Mouse (Mus musculus): ENCODE results near the gene Gpc5. TPM values are rescaled to one million over a fixed set of nuclear protein-coding genes. Genes with fewer than 3 reads are reported as not detected.

The Gpc5 gene
- total RNA-seq, 1 experiment from 2014 or later, result not detected

DNA sequence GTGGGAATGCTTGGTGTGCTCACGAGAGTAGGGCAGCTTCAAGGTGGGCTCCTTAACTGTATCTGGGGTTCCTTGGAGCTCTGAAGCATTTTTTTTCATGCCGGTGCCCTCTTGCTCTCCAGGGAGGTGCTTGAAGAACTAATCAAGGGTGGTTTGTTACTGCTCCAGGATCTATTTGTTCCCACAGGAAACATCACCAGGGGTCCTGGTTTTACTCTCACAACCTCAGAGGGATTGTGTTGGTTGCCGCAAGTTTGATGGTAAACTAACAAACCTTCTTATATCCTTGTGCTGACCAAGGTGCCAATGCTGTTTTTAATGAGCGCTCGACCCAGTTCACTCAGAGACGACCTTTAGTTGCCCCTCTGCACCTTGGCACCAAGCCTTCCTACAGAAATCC, 937 bp downstream of the Gpc5 start:
- no peak for ATAC-seq (replicated peaks; ENCODE audit: insufficient number of reproducible peaks, low FRiP score, low TSS enrichment, poor library complexity, severe bottlenecking)

DNA sequence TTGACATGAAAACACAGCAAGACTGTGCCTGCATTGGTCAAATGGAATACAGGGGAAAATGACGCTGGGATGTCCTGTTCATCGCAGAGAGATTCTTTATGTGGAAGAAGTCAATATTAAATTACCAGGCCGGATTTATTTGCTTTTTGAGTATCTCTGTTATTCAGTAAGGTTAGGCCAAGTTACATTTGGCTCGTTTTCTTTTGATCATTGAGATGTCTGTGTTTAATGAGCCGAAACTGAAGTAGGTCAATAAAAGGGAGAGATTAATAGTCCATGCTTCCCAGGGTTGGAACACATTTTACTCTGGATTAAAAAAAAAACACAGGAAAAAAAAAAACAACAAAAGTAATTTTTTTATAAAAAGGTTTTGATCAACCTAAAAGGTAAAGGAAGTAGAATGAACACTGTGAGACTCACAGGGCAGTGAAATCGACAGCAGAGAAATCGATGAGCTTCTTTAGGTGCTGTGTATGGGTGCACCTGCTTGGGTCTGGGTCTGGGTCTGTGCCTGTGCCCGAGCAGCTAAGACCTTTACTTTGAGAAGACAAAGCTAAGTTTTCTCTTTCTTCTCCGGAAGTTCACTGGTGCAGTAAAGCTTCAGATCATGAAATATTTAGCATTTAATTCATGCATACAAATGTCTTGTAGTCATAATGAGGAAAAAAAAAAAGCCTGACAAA, 8.7 kb downstream of the Gpc5 start:
- ATAC-seq (replicated peaks; ENCODE audit: insufficient number of reproducible peaks, low FRiP score, low TSS enrichment, poor library complexity, severe bottlenecking), result no peak

DNA sequence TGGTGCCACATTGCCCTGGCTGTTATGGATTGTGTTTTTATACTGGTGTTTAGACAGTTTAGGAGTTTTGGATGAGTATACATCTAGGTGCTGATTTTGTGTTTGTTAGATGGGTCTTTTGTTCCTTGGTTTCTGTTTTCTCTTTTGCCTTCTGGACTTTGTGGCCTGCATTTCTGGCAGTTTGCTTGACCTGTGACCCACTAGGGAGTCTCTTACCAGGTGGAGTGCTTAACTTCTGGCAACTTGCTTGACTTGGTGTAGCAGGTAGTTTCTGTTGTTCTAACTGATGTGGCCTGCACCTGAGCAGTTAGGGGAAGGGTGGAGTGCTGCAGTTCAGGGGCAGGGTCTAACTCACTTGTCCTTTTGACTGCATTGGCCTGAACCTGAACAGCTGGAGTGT, 14.3 kb downstream of the Gpc5 start:
- ATAC-seq (replicated peaks; ENCODE audit: insufficient number of reproducible peaks, low FRiP score, low TSS enrichment, poor library complexity, severe bottlenecking), result no peak

DNA sequence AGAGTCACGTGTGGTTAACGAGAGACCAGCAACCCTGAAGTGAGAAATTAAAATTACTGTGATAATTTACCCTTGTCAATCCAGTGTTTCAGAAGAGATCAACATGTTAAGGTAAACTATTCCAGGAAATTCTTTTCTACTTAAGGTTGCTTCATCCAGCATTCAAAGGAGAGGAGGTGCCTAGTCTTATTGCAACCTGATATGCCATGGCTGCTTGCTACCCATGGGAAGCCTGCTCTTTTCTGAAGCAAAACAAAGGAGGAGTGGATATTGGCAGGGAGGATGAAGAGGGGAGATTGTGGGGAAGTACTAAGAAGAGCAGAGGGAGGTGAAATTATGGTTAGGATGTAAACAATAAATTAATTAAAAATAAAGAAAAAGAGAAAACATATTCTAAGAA, 15.5 kb downstream of the Gpc5 start:
- ATAC-seq (replicated peaks; ENCODE audit: insufficient number of reproducible peaks, low FRiP score, low TSS enrichment, poor library complexity, severe bottlenecking), result no peak

DNA sequence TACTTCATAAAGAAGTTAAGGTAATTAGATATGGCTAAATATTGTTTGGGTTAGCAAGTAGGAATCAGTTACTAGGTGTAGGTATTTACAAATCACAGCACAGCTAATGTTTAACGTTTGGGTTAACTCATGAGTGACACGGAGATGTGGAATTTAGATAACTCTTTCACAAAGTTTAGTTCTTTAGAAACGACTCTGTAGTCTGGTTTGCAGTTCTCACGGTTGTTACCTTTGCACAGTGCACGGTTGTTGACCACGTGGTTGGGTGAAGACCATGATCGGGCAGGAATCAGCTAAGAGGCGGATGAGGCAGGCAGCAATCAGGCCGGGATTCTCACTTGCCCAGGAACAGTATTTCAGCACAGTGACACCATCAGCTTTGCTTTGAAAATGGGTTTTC, 26.6 kb downstream of the Gpc5 start:
- ATAC-seq (replicated peaks; ENCODE audit: insufficient number of reproducible peaks, low FRiP score, low TSS enrichment, poor library complexity, severe bottlenecking), result no peak

DNA sequence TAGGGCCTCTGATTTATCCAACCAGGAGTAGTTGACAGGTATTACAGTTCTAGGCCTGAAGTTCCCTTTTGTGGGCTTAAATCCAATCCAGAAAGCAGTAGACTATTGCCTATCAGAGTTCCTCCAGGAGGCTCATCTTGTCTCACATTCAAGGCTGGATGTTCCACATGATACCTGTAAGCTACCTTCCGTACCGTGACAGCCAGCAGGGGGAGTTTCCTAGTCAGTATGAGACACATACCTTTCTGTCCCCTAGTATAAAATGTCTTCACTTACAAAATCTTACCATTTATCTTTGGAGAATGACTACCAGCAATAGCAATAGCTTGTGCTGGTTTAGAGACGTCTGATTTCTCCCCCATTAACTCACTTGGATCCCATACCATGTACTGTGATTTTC, 56.8 kb downstream of the Gpc5 start:
- ATAC-seq (replicated peaks; ENCODE audit: insufficient number of reproducible peaks, low FRiP score, low TSS enrichment, poor library complexity, severe bottlenecking), result no peak

DNA sequence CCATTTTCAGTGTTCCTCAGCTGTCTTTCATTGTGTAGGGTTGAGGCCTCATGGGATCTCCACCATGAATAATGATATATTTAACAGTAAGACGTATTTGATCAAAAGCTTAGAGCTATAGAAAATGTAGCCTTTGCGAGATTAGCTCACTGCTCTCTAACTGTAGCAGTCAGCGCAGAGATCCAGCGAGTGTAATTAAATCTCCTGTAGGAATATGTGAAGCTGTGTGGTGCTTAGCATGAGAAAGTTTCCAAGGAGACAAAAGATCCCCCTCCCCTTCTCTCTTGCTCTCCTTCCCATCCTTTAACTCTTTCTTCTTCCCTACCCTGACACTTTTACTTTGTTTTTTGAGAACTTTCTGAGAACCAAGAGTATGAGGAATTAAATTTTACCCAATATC, 64.6 kb downstream of the Gpc5 start:
- no peak for ATAC-seq (replicated peaks; ENCODE audit: insufficient number of reproducible peaks, low FRiP score, low TSS enrichment, poor library complexity, severe bottlenecking)

DNA sequence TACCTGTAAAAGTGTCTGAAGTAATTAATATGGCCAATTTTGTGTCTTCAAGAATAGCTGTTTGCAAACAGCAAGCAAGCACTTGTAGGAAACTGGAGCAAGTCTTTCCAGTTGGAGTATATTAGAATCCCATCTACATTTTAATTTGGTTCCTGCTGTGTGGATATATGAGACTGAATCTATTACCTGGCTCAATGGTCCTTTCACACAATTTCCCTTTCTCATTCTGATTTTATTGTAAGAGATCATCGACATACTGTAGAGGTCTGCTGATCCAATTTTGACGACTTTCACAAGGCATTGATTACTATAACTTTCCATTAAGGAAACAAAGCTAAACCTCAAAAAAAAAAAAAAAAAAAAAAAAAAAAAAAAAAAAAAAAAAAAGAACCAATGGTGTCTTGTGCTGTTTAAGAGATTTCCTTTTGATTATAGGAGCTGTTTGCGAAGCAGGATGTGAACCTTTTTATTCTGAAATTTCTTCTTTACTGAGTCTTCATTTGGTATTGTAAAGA, 85.4 kb downstream of the Gpc5 start:
- ATAC-seq (replicated peaks; ENCODE audit: insufficient number of reproducible peaks, low FRiP score, low TSS enrichment, poor library complexity, severe bottlenecking), result no peak

DNA sequence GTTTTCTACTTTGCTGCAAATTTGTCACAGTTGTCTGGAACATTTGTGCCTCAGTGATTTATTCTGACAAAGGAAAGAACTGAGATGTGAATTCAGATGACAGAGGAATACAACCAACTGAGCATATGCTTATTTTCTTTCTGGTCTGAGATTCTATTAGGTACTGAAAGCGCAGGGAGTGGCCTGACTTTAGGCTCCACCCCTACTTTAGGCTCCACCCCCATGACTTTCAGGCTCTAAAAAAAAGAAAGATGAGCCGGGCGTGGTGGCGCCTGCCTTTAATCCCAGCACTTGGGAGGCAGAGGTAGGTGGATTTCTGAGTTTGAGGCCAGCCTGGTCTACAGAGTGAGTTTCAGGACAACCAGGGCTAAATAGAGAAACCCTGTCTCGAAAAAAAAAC, 87.9 kb downstream of the Gpc5 start:
- no peak for ATAC-seq (replicated peaks; ENCODE audit: insufficient number of reproducible peaks, low FRiP score, low TSS enrichment, poor library complexity, severe bottlenecking)

DNA sequence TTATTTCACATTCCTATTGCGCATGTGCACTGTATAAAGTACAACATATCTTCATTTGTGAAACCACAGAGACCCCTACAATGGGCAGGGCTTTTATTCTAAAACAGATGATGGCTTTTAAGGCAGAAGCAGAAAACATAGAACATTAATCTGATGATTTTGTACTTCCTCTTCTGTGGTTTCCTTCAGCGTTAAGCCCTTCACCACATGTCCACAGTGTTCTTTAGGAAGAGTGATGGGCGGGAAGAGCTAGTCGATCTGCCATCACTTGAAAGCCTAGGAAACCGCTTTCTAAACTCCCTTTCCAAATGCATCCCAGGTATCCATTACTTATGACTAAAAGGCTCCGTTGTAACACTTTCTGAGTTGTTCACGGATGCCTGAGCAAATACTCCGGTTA, 96.2 kb downstream of the Gpc5 start:
- no peak for ATAC-seq (replicated peaks; ENCODE audit: insufficient number of reproducible peaks, low FRiP score, low TSS enrichment, poor library complexity, severe bottlenecking)

DNA sequence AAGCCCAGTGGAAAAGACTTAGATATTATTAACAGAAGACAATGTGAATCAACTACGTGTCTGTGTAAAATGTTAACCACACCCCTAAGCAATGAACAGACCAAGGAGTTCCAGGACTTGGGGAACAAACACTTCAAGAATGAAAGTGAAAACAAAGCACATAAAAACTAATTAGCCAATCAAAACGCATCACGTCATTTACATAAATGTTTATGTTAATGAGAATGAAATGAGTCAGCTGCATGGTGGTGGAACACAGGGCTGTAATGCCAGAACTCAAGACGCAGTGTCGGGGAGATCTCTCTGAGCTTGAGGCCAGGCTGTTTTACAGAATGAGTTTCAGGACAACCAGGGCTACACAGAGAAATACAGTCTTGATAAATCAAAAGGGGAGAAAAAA, 136.1 kb downstream of the Gpc5 start:
- no peak for ATAC-seq (replicated peaks; ENCODE audit: insufficient number of reproducible peaks, low FRiP score, low TSS enrichment, poor library complexity, severe bottlenecking)

DNA sequence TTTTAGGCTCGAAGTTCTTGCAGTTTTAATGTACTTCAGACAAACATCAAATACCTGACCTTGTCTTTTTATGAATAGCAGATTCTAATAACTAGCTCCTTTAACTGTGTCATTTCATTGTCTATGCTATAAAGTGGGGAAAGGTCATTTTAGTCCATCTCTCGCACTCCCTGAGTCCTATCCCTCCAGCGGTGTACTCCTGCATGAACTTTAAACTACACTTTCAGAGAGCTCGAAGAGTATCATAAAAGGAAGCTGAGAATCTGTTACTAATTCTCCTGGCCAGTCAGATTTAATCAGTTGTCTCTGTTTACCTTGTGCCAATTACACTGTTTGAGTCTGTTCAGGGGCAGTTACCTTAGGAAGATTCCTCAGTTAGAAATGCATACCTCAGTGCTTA, 144.4 kb downstream of the Gpc5 start:
- no peak for ATAC-seq (replicated peaks; ENCODE audit: insufficient number of reproducible peaks, low FRiP score, low TSS enrichment, poor library complexity, severe bottlenecking)

DNA sequence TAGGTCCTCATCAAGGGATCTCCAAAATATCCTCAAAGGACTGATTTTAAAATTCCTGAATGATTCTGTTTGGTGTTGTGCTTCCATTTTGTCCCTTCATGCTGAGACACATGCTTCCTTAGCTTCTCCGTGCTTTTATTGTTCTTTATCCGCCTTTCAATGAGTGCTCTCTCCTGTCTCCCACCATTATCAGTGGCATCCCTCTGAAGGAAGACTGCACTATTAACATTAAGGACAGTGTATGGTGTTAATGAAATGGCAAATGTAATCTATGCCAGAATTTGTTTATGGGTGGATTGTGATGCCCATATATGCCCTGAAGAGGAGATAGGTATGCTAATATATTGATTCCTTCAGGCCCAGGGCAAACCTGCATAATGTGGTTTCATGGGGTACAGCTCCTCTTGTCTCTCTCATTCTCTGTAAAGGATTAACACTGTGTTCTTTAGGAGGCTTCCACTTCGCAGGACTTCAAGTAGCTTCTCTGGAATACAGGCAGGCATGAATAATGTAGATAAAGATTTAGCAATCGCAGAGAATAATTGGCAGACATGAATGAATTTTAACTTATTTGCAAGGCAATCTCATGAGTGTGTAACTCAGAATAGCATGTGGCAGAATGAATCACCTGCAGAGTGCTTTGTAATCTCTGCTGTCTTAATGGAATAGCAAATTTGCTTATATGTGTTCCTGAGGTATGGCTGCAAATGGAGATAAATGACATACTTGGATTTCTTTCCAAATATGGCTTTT, 148.8 kb downstream of the Gpc5 start:
- ATAC-seq (replicated peaks; ENCODE audit: insufficient number of reproducible peaks, low FRiP score, low TSS enrichment, poor library complexity, severe bottlenecking), result no peak

DNA sequence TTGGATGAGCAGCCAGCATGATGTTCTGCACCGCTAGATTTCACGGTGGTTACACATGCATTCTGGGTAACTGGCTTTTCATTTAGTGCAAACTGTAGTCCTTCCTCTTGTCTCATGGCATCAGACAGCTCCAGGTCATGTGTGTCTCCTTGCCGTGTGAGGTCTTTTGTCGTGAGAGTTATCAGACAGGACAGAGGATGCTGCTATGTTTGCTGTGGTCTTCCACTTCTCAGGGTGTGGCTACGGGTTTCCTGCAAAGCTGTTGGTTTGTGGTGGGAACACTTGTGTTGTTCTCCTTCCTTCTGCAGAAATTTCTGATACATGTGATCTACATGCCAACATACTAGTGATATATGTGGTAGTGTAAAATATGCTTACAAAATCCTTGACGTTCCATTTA, 158.5 kb downstream of the Gpc5 start:
- ATAC-seq (replicated peaks; ENCODE audit: insufficient number of reproducible peaks, low FRiP score, low TSS enrichment, poor library complexity, severe bottlenecking), result 0 out of 2 replicates have a peak, but pooled peaks have one; percentile 31

DNA sequence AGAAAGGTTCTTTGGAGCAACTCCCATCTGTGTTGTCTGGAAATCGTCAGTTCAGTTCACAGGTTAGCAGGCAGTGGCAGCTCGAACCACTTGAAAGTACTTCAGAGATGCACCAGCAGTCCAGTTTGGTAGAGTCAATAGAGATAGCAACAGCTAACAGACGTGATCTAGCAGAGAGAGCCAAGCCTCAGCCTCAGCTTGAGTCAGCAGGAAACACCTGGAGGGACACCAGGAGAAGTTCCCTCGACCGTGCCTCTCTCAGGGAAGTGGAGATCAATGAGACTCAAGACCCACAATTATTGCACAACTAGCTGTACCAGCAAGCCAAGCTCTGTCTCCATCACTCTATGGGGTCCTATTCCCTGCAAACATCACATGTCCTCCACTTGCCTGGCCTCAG, 159.8 kb downstream of the Gpc5 start:
- ATAC-seq (replicated peaks; ENCODE audit: insufficient number of reproducible peaks, low FRiP score, low TSS enrichment, poor library complexity, severe bottlenecking), result no peak

DNA sequence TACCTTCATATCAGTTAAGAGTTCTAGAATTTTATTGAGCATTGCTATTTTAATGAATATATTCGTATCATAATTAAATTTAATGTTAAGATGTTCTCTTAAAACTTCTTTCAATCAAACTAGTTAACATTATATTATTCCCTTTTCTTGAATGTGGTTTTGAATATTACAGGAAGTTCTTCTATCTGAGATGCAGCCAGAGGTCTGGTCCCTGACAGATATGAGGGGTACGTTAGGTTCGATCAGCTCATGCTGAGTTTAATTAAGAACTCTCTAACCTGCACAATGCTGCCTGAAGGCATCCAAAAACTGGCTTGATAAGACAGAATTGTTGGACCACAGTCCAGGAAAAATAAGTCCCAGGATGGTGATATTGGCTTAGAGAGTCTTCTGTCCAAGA, 161.1 kb downstream of the Gpc5 start:
- no peak for ATAC-seq (replicated peaks; ENCODE audit: insufficient number of reproducible peaks, low FRiP score, low TSS enrichment, poor library complexity, severe bottlenecking)

DNA sequence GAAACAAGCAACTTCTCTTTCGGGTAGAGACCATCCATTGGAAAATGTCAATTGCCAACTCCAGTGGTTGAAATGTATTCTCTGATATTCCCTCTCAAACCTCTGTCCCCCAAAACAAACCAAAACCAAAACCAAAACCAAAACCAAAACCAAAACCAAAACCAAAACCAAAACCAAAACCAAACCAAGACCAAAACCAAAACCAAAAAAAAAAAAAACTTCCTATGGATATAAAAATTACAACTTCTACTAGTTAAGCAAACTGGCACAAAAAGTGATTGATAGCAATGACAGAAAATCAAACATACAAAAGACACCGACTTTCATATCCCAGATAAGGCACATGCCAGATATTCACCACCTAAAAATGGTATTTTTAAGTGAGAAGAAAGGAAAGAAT, 161.7 kb downstream of the Gpc5 start:
- ATAC-seq (replicated peaks; ENCODE audit: insufficient number of reproducible peaks, low FRiP score, low TSS enrichment, poor library complexity, severe bottlenecking), result no peak

DNA sequence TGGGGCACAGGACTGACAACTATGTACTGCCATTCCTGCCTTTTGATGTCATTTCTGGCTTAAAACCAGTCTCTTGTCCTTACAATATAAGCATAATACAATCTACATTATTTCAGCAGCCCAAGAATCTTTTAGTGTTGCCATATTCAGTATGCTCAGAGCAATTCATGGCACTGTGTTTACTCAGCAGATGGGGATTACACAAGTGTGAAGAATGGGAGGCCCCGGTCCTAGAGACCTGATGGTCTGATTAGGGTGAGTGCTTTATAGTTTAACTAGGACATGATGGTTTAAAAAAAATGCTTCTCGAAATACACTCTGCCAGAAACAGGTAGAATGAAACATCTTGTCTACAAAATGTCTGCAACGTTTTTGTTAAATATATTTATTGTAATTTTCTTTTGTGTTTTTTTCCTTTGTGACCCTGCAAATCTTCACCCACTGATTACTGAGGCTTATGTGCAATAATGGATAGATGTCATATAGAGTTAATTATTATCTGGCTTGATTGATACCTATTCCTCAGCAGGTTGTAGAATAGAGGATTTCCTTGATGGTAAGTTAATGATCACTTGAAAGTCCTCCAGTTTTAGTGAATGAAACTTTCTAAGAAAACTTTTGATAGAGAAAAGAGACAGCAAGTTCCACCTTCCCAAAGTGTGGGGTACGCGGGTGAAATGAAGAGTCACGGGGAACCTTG, 177.8 kb downstream of the Gpc5 start:
- no peak for ATAC-seq (replicated peaks; ENCODE audit: insufficient number of reproducible peaks, low FRiP score, low TSS enrichment, poor library complexity, severe bottlenecking)

DNA sequence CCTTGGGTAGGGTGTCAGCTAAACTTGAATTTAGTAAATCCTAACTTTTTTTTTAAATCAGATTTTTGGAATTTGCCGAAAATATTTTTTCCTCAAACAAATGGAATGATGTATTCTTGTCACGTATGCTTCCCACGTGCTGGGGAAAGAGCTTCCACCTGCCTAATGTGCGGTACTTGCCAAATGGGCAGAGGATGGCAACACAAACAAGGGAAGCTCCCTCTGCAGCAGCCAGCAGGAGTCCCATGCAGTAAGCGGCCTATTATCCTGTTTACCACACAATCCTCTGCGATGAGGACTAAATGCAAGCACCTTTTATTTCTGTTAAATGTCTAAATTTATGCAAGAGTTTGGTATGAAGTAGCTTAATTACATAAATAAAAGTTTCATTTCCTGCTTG, 178.4 kb downstream of the Gpc5 start:
- no peak for ATAC-seq (replicated peaks; ENCODE audit: insufficient number of reproducible peaks, low FRiP score, low TSS enrichment, poor library complexity, severe bottlenecking)

DNA sequence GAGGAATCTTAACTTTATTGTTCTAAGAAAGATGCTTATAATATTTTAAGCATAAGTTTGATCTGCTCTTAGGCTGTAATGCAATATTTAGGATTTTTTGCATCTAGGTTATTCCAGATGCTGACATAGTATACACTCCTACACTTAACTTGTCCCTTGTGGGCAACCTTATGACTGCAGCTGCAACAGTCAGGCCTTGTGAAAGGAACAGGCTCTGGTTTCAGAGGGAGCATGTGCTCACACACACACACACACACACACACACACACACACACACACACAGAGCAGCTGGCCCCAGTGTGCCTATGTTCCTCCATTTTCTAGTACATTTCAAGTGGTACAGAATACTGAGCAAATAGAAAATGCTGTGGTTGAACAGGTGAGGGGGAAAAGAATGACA, 190.8 kb downstream of the Gpc5 start:
- no peak for ATAC-seq (replicated peaks; ENCODE audit: insufficient number of reproducible peaks, low FRiP score, low TSS enrichment, poor library complexity, severe bottlenecking)

All from monocyte, adult 5-6 weeks (primary cell).